Mouse (Mus musculus) midbrain, embryonic 11.5 days (tissue): ENCODE data around the gene Nfib. TPM values are rescaled to one million over a fixed set of nuclear protein-coding genes. Genes with fewer than 3 reads are reported as not detected.
A peak's percentile ranks its signal among the peaks of the same experiment; 100 is the strongest.

Experiments used
- ATAC-seq: fragments of 200-750 bp; cut with Nextera tagmentation; 2 replicates; pipeline ENCODE4 v1.8.0; 2017; ENCODE audit warnings: moderate TSS enrichment, moderate library complexity; ENCODE audit not compliant: low FRiP score
- DNase-seq: peaks from one replicate; pipeline ENCODE4 v3.0.0; 2015; ENCODE audit warnings: low spot score; ENCODE audit errors: missing footprints
- H3K27ac ChIP-seq: fragments of 300-500 bp; sonication (generic); 2 replicates; pipeline ENCODE4 v1.5.1; 2014; ENCODE audit warnings: low read depth, low read length
- H3K27me3 ChIP-seq: fragments of 300-500 bp; sonication (generic); 2 replicates; pipeline ENCODE4 v1.6.1; 2014; ENCODE audit warnings: mild to moderate bottlenecking, low read length, moderate library complexity, mixed read lengths; ENCODE audit not compliant: control insufficient read depth, insufficient read depth
- H3K36me3 ChIP-seq: fragments of 300-500 bp; sonication (generic); 2 replicates; pipeline ENCODE4 v1.6.1; 2014; ENCODE audit warnings: mild to moderate bottlenecking, low read length, moderate library complexity, mixed read lengths; ENCODE audit not compliant: control insufficient read depth, insufficient read depth
- H3K4me1 ChIP-seq: fragments of 300-500 bp; sonication (generic); 2 replicates; pipeline ENCODE4 v1.6.1; 2014; ENCODE audit warnings: low read length; ENCODE audit not compliant: control insufficient read depth, insufficient read depth
- H3K4me2 ChIP-seq: fragments of 300-500 bp; sonication (generic); 2 replicates; pipeline ENCODE4 v1.6.1; 2014; ENCODE audit warnings: mild to moderate bottlenecking, moderate library complexity
- H3K4me3 ChIP-seq: fragments of 300-500 bp; sonication (generic); 2 replicates; pipeline ENCODE4 v1.5.1; 2014; ENCODE audit warnings: low read depth, low read length
- H3K9ac ChIP-seq: fragments of 300-500 bp; sonication (generic); 2 replicates; pipeline ENCODE4 v1.6.1; 2014; ENCODE audit warnings: low read length
- H3K9me3 ChIP-seq: fragments of 300-500 bp; sonication (generic); 2 replicates; pipeline ENCODE4 v1.6.1; 2016; ENCODE audit warnings: low read length; ENCODE audit not compliant: control insufficient read depth
- WGBS: fragments of 180-500 bp; shearing (Covaris S2); extraction: QIAGEN DNeasy Blood & Tissue Kit; methylation state at CpG from one replicate; pipeline ENCODE4 v1.1.7; 2014; 5-methylcytosine and 5-hydroxymethylcytosine counted together
- polyA plus RNA-seq: library from polyadenylated mRNA; unstranded; fragments of >200 nt; fragmentation: Nextera tagmentation; extraction: Ambion mirVana; gene quantifications from 2 replicates; pipeline ENCODE4 v1.2.1, GENCODE M21; 2014

Gene Nfib
- polyA plus RNA-seq, 1 experiment from 2014 or later, result 19.9 TPM

GRCm38 (mm10) chr4:82512743-82513425 is 192.7 kb downstream of the Nfib start:
- no peaks in the 10 kb centered on the region for H3K9me3 ChIP-seq
- H3K4me1 ChIP-seq, result peaks cover 40% of the 10 kb centered on the region
- DNase-seq (peak; percentile 99), ATAC-seq (peak; percentile 97)
- WGBS, result under 1% methylated on average over 48 of the region's 63 CpGs
- peak overlapping the region; percentile 80 for H3K4me2 ChIP-seq
- H3K9ac ChIP-seq, result peak overlapping the region; percentile 73
- H3K36me3 ChIP-seq, result no peaks in the 10 kb centered on the region
- peak overlapping the region; percentile 38 for H3K4me3 ChIP-seq
- H3K27me3 ChIP-seq, result no peaks in the 10 kb centered on the region
- H3K27ac ChIP-seq, result peak overlapping the region; percentile 82

- Histone ChIP-seq H3K36me3 (no peaks in the 10 kb centered on the region), H3K9ac (peak overlapping the region; percentile 73), H3K4me2 (peak overlapping the region; percentile 80), H3K9me3 (no peaks in the 10 kb centered on the region), H3K27ac (peak overlapping the region; percentile 82), H3K27me3 (no peaks in the 10 kb centered on the region), H3K4me1 (peaks cover 45% of the 10 kb centered on the region), H3K4me3 (peak overlapping the region; percentile 38)
- 2% methylated on average over 13 of the region's 13 CpGs for WGBS
- ATAC-seq (no peak), DNase-seq (peak; percentile 93)
Observed at GRCm38 (mm10) chr4:82512335-82512734, 193.2 kb downstream of the Nfib start.

- Histone ChIP-seq H3K4me1 (peaks cover 51% of the 10 kb centered on the region), H3K36me3 (no peaks in the 10 kb centered on the region), H3K4me2 (peak overlapping the region; percentile 80), H3K4me3 (peak overlapping the region; percentile 38; the same call in 1 of the 2 replicates), H3K27ac (peak overlapping the region; percentile 82), H3K9me3 (no peaks in the 10 kb centered on the region), H3K9ac (peak overlapping the region; percentile 73), H3K27me3 (no peaks in the 10 kb centered on the region)
- WGBS, result under 1% methylated on average over 8 of the region's 8 CpGs
- ATAC-seq (peak; percentile 19), DNase-seq (peak; percentile 98)
Observed at GRCm38 (mm10) chr4:82511524-82511923, 194.0 kb downstream of the Nfib start.

GRCm38 (mm10) chr4:82511001-82511513 is 194.5 kb downstream of the Nfib start:
- Histone ChIP-seq H3K9ac (peak overlapping the region; percentile 24), H3K27ac (peak overlapping the region; percentile 82), H3K4me2 (peak overlapping the region; percentile 80), H3K4me1 (peaks cover 51% of the 10 kb centered on the region), H3K27me3 (no peaks in the 10 kb centered on the region), H3K4me3 (no peak overlapping the region), H3K9me3 (no peaks in the 10 kb centered on the region), H3K36me3 (no peaks in the 10 kb centered on the region)
- ATAC-seq, result no peak
- WGBS, result 5% methylated on average over 16 of the region's 16 CpGs
- no peak for DNase-seq

- no peaks in the 10 kb centered on the region for H3K36me3 ChIP-seq
- H3K27me3 ChIP-seq, result no peaks in the 10 kb centered on the region
- peak overlapping the region; percentile 25 for H3K27ac ChIP-seq
- H3K4me1 ChIP-seq, result peaks cover 51% of the 10 kb centered on the region
- 18% methylated on average over 4 of the region's 4 CpGs for WGBS
- DNase-seq, result no peak
- no peak for ATAC-seq
- H3K9me3 ChIP-seq, result no peaks in the 10 kb centered on the region
- H3K4me3 ChIP-seq, result no peak overlapping the region
- peak overlapping the region; percentile 19; the same call in 1 of the 2 replicates for H3K4me2 ChIP-seq
- peak overlapping the region; percentile 31 for H3K9ac ChIP-seq
Observed at GRCm38 (mm10) chr4:82509771-82510170, 195.8 kb downstream of the Nfib start.

GRCm38 (mm10) chr4:82509166-82509767 is 196.3 kb downstream of the Nfib start:
- H3K9me3 ChIP-seq, result no peaks in the 10 kb centered on the region

GRCm38 (mm10) chr4:82508281-82508687 is 197.3 kb downstream of the Nfib start:
- WGBS, result 7% methylated on average over 7 of the region's 7 CpGs
- Histone ChIP-seq H3K9ac (peak overlapping the region; percentile 96; the same call in 1 of the 2 replicates), H3K9me3 (no peaks in the 10 kb centered on the region), H3K4me3 (peak overlapping the region; percentile 85; the same call in 1 of the 2 replicates), H3K4me1 (peaks cover 51% of the 10 kb centered on the region), H3K27me3 (no peaks in the 10 kb centered on the region), H3K36me3 (no peaks in the 10 kb centered on the region), H3K4me2 (peak overlapping the region; percentile 86), H3K27ac (peak overlapping the region; percentile 98; the same call in 1 of the 2 replicates)
- ATAC-seq (no peak), DNase-seq (no peak)

More at GRCm38 (mm10) chr4:82509166-82509767, 196.3 kb downstream of the Nfib start:
- ATAC-seq, result no peak
- peaks cover 51% of the 10 kb centered on the region for H3K4me1 ChIP-seq
- 23% methylated on average over 2 of the region's 2 CpGs for WGBS
- H3K27me3 ChIP-seq, result no peaks in the 10 kb centered on the region
- H3K36me3 ChIP-seq, result no peaks in the 10 kb centered on the region
- no peak for DNase-seq
- peak overlapping the region; percentile 25; the same call in 1 of the 2 replicates for H3K27ac ChIP-seq
- peak overlapping the region; percentile 31; the same call in 1 of the 2 replicates for H3K9ac ChIP-seq
- peak overlapping the region; percentile 19; the same call in 1 of the 2 replicates for H3K4me2 ChIP-seq
- H3K4me3 ChIP-seq, result no peak overlapping the region

GRCm38 (mm10) chr4:82507541-82508280 is 197.8 kb downstream of the Nfib start:
- DNase-seq (peak; percentile 91), ATAC-seq (no peak)
- no peaks in the 10 kb centered on the region for H3K27me3 ChIP-seq
- H3K9me3 ChIP-seq, result no peaks in the 10 kb centered on the region
- 3% methylated on average over 15 of the region's 15 CpGs for WGBS
- H3K4me2 ChIP-seq, result peak overlapping the region; percentile 86
- peak overlapping the region; percentile 98 for H3K27ac ChIP-seq
- peaks cover 51% of the 10 kb centered on the region for H3K4me1 ChIP-seq
- peak overlapping the region; percentile 85 for H3K4me3 ChIP-seq
- H3K9ac ChIP-seq, result peak overlapping the region; percentile 96
- no peaks in the 10 kb centered on the region for H3K36me3 ChIP-seq
